Mouse (Mus musculus) heart, adult 2 months (tissue): ENCODE results near the gene Zgpat. TPM values are rescaled to one million over a fixed set of nuclear protein-coding genes. Genes with fewer than 3 reads are reported as not detected.

Experiments
- DNase-seq, 2 experiments: peaks; one replicate each; pipeline ENCODE4 v3.0.0; 2021
- H3K27ac ChIP-seq: fragments of 200-600 bp; 2 replicates; pipeline ENCODE4 v1.8.1; 2022
- H3K27me3 ChIP-seq: fragments of 200-500 bp; 2 replicates; pipeline ENCODE4 v1.6.1; 2012; ENCODE audit warnings: mild to moderate bottlenecking, low read length, inconsistent platforms, mixed read lengths; ENCODE audit not compliant: control insufficient read depth, insufficient read depth
- H3K36me3 ChIP-seq: fragments of 200-500 bp; 2 replicates; pipeline ENCODE4 v1.6.1; 2012; ENCODE audit warnings: low read length, inconsistent platforms; ENCODE audit not compliant: control insufficient read depth, insufficient read depth
- H3K4me1 ChIP-seq: fragments of 200-500 bp; 2 replicates; pipeline ENCODE4 v1.6.1; 2011; ENCODE audit warnings: low read length; ENCODE audit not compliant: control insufficient read depth, insufficient read depth
- H3K4me3 ChIP-seq: fragments of 200-600 bp; 2 replicates; pipeline ENCODE4 v1.8.1; 2022
- H3K79me2 ChIP-seq: fragments of 200-500 bp; replicated peaks from 2 replicates; pipeline ENCODE4 v1.6.1; 2012; ENCODE audit warnings: mild to moderate bottlenecking, inconsistent platforms, low read length, moderate library complexity, mixed read lengths; ENCODE audit not compliant: control insufficient read depth, insufficient read depth
- H3K9ac ChIP-seq: fragments of 200-500 bp; 2 replicates; pipeline ENCODE4 v1.6.1; 2012; ENCODE audit warnings: low read depth, mild to moderate bottlenecking, control low read depth, inconsistent platforms, low read length, mixed read lengths
- CTCF ChIP-seq: fragments of 200-600 bp; IDR thresholded peaks from 2 replicates; pipeline ENCODE4 v1.8.1; 2022; ENCODE audit warnings: antibody characterized with exemption, mild to moderate bottlenecking, moderate library complexity
- EP300 ChIP-seq: fragments of 200-500 bp; IDR thresholded peaks from 2 replicates; pipeline ENCODE4 v1.6.1; 2011; ENCODE audit warnings: low read depth, low read length, control low read depth; ENCODE audit not compliant: insufficient read depth
- POLR2A ChIP-seq: fragments of 200-500 bp; IDR thresholded peaks from 2 replicates; pipeline ENCODE4 v1.6.1; 2011; ENCODE audit warnings: mild to moderate bottlenecking, low read depth, low read length, control low read depth; ENCODE audit not compliant: insufficient read depth
- WGBS: fragments of 180-500 bp; shearing (Covaris S2); methylation state at CpG from one replicate; pipeline ENCODE4 v1.1.7; 2018; 5-methylcytosine and 5-hydroxymethylcytosine counted together
- intact Hi-C: fragments of 180-260 bp; cut with DNase I; formaldehyde crosslinking; loops from one replicate; pipeline ENCODE4 v1.15.1; 2025
- long read RNA-seq: library from polyadenylated mRNA; stranded (forward); transcript quantifications from one replicate; pipeline ENCODE4 v2.0.0, GENCODE M21; 2021
- polyA plus RNA-seq: library from polyadenylated mRNA; depleted of rRNA; stranded (reverse); fragments of >200 nt; gene quantifications from 2 replicates; pipeline ENCODE4 v1.2.3, GENCODE M21; 2012; rRNA removed
- total RNA-seq, 2 experiments: library from RNA; stranded (reverse); gene quantifications; 2 replicates each; pipeline ENCODE4 v1.2.3; 2021

The Zgpat gene
- total RNA-seq: 10 to 100 TPM; 18.7 to 18.9 TPM
- polyA plus RNA-seq: 21.0 and 31.5 TPM in 2 replicates
- long read RNA-seq, transcript Zgpat-202 (6 exons, 2,072 nt): major isoform, 16 of 25 reads
- long read RNA-seq, partial matches to known transcripts: 1 of 25 reads
- long read RNA-seq, other reads (novel, unspliced or antisense): 7 of 25 reads

DNA sequence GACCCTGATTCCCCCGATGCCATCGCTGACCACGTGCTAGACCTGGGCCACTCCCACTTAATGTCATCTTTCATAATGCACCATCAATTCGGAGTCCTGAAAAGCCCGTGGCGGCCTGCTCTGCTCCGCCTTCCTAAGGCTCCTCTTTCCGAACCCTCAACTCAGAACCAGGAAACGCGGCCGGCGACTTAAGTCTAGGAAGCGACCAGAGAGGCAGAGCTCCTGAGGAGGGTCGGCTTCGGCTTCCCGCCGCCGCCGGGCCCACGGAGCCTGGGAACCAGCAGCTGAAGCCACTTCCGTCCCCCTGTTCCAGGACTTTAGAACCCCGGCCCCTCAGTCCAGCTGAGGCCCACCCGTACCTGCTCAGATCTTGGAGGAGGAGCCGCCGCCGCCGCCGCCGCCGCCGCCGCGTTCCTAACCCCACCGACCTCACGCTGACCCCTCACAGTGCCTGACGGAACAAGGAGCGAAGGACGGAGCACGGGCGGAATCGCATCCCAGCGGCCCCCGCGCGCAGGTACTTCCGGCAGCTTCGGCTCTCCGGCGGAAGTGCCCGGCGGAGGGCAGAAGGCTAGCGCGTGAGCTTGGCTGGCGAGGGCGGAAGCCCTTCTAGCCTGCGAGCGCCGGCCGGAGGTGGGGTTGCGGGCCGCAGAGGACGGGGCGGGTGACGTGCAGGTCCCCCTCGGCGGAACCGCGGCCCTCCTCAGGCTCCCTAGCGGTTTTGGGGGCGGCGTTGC lies at the start of gene Zgpat, which contains the start of gene Arfrp1:
Zgpat (plus strand) TSS at position 69 of the 737 bp plus-strand sequence.
Arfrp1 (minus strand) TSS at position 545 of the 737 bp plus-strand sequence.
- Histone ChIP-seq H3K79me2 (peaks cover 4% of the 10 kb centered on the region), H3K36me3 (peaks cover 13% of the 10 kb centered on the region), H3K27me3 (no peaks in the 10 kb centered on the region), H3K4me1 (peaks cover 5% of the 10 kb centered on the region), H3K4me3 (peak within 1 kb of the TSS; percentile 85), H3K9ac (peak within 1 kb of the TSS; percentile 98), H3K27ac (peak within 1 kb of the TSS; percentile 94)
- under 1% methylated on average over 70 of the region's 71 CpGs for WGBS
- intact Hi-C loops: no loop called here
- DNase-seq: peak; percentile 93 to 94
- TF ChIP-seq CTCF: peak; percentile 13; the same call in 1 of the 2 replicates
- TF ChIP-seq POLR2A: peak; percentile 58; the same call in 1 of the 2 replicates
- no peak for TF ChIP-seq EP300

DNA sequence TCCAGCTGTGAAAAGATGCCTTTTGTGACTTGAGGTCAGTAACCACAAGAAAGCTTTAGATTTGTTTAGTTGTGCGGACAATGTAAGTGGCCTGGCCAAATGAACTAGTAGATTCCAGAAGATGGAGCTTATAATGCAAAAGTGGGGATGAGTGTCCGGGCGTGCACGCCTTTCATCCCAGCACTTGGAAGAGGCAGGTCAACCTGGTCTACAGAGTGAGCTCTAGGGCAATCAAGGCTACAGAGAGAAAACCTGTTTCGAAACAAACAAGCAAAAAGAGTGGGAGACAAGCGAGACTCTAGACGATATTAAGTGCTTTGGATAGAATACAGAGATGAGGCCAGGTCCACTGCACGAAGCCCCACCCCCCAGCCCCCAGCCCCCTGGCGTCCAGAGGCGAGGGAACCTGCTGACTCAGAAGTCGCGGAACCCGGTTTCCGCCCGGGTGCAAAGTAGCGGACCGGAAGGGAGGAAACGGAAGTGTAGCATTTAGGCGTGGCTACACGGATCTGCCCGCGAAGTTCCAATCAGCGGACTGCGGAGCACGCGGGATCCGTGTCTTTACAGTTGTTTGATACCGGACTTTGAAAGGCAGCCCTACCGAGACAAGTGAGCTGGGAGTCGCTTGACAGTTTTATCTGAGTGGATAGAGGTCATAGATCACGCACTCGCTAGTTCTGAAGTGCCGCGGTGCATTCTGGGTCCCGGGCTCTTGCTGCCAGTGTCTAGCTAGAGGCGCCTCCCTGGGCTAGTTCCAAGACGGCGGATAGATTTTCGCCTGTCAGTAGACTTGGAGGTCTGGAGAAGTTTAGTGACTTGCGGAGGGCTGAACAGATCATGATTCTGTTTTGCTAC lies 45.3 kb upstream of the Zgpat start, which contains the start of gene Rtel1:
Rtel1 (plus strand) TSS at position 492 of the 855 bp plus-strand sequence.
- TF ChIP-seq EP300: peak; percentile 54; the same call in 1 of the 2 replicates
- peak; percentile 67 for TF ChIP-seq POLR2A
- peak; percentile 53 for TF ChIP-seq CTCF
- Histone ChIP-seq H3K4me3 (peak within 1 kb of the TSS; percentile 64), H3K27ac (peak within 1 kb of the TSS; percentile 73), H3K9ac (peak within 1 kb of the TSS; percentile 18), H3K27me3 (no peaks in the 10 kb centered on the region), H3K36me3 (no peaks in the 10 kb centered on the region), H3K79me2 (no peaks in the 10 kb centered on the region), H3K4me1 (peaks cover 2% of the 10 kb centered on the region; the same call in 1 of the 2 replicates)
- DNase-seq: peak; percentile 87
- intact Hi-C loops: loop anchor here (2.0 to 5.0 kb wide), 2 partner anchors 31 to 77 kb away; partner anchors contain the start of genes Gmeb2 and Helz2
- 6% methylated on average over 40 of the region's 40 CpGs for WGBS

DNA sequence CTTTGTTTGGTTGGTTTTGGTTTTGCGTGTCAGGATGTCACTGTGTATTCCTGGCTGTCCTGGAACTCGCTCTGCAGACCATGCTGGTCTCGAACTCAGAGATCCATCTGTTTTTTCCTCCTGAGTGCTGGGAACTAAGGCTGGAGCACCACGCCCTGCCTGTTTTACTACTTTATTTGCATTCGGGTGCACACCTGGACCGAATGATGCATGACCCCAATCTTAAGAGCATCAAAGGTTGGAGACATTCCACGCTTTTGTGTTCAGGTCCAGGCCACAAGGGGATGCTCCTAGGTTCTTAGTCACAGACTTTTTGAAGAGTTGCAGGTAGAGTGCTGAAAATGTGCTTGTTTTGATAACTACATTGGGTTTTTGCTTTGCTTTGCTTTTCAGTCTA lies 44.6 kb upstream of the Zgpat start:
- Histone ChIP-seq H3K27me3 (no peaks in the 10 kb centered on the region), H3K4me1 (peaks cover 2% of the 10 kb centered on the region; the same call in 1 of the 2 replicates), H3K79me2 (no peaks in the 10 kb centered on the region), H3K4me3 (peak overlapping the region; percentile 64), H3K27ac (peak overlapping the region; percentile 73), H3K36me3 (no peaks in the 10 kb centered on the region), H3K9ac (peak overlapping the region; percentile 17)
- no peak for DNase-seq
- intact Hi-C loops: no loop called here
- WGBS: 12% methylated on average over 7 of the region's 7 CpGs
- TF ChIP-seq EP300 (no peak), CTCF (no peak), POLR2A (no peak)

DNA sequence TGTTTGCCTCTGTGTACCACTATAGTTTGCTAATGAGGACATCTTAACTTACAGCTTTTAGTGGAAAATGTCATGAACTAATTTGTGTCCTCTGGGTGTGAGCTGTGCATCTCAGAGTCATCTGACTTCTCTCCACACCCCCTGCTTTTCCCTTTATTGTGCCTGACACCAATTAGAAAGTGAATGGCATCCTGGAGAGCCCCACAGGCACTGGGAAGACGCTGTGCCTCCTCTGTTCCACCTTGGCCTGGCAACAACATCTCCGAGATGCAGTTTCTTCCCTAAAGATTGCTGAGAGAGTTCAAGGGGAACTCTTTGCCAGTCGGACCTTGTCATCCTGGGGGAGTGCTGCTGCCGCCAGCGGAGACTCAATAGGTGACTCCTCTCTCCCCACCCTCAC lies 42.6 kb upstream of the Zgpat start:
- Histone ChIP-seq H3K79me2 (no peaks in the 10 kb centered on the region), H3K9ac (no peak overlapping the region), H3K4me1 (peaks cover 2% of the 10 kb centered on the region; the same call in 1 of the 2 replicates), H3K27me3 (no peaks in the 10 kb centered on the region), H3K27ac (no peak overlapping the region), H3K36me3 (no peaks in the 10 kb centered on the region), H3K4me3 (no peak overlapping the region)
- WGBS: 84% methylated on average over 5 of the region's 5 CpGs
- no peak for DNase-seq
- intact Hi-C loops: no loop called here
- no peak for TF ChIP-seq CTCF
- TF ChIP-seq EP300: no peak
- no peak for TF ChIP-seq POLR2A

DNA sequence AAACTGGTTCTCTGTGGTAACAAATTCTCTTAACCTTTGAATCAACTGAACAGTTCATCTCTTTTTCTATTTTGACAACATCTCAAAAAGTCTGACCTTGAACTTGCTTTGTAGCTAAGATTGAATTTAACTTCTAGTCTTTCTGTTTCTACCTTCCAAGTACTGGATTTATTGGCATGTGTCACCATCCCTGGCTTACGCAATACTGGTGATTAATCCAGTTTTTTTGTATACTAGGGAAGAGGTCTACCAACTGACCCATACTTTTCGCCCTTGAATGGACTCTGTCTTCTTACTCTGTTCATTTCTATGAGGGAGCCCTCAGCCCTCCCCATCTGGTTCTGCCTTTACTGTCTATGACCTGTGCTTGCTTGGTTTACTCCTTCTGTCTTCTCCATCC lies 38.6 kb upstream of the Zgpat start:
- intact Hi-C loops: no loop called here
- H3K36me3 ChIP-seq: no peaks in the 10 kb centered on the region; the same call in 1 of the 2 replicates

More for the DNA sequence above, 38.6 kb upstream of the Zgpat start:
- H3K27ac ChIP-seq: no peak overlapping the region
- no peak overlapping the region for H3K4me3 ChIP-seq
- 97% methylated on average over 2 of the region's 2 CpGs for WGBS
- no peaks in the 10 kb centered on the region for H3K27me3 ChIP-seq
- H3K9ac ChIP-seq: no peak overlapping the region
- no peak for DNase-seq
- TF ChIP-seq POLR2A: no peak
- TF ChIP-seq EP300: no peak
- no peak for TF ChIP-seq CTCF
- H3K4me1 ChIP-seq: no peaks in the 10 kb centered on the region
- H3K79me2 ChIP-seq: no peaks in the 10 kb centered on the region
